Mouse (Mus musculus): ENCODE data around the gene Hbp1.

The Hbp1 gene

DNA sequence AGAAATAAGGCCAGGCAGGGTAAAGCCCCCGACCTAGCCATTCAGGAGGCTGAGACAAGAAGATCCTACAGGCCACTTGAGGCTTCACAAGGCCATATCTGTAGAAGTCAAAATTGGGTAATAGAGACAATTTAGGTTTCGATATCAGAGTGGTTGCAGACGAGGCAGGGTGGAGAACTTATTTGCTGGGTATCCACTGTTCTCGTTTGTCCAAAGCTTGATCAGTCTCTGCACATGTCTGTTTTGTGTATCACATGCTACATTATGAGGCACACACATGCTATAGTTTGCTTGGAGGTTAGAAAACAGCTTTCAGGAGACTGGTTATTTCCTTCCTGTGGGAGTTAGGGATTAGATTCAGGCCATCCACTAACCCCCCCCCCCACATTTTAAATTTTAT lies 5.5 kb upstream of the Hbp1 start:
- DNase-seq (ENCODE audit: low spot score in 2 of 2): no peak

DNA sequence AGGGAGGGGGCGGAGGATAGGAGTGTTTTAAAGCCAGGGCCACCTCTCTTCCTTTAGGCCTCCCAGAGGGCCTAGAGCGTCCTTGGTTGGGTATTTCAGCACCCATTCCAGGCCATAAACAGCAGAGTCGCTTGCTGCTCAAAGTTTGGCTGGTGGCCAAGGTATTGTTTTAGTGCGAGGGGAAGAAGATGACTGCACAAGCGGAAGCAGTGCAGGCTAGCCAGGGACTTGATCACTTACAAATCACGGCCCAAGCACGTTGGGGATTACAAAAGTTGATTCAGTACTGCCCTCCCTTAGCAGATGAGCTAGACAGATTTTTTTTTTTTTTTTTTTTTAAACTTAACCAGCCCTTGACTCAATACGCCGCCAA lies 310 bp upstream of the Hbp1 start:
- peak in 1 of 2 experiments; percentile 83 for DNase-seq (ENCODE audit: low spot score in 2 of 2)

DNA sequence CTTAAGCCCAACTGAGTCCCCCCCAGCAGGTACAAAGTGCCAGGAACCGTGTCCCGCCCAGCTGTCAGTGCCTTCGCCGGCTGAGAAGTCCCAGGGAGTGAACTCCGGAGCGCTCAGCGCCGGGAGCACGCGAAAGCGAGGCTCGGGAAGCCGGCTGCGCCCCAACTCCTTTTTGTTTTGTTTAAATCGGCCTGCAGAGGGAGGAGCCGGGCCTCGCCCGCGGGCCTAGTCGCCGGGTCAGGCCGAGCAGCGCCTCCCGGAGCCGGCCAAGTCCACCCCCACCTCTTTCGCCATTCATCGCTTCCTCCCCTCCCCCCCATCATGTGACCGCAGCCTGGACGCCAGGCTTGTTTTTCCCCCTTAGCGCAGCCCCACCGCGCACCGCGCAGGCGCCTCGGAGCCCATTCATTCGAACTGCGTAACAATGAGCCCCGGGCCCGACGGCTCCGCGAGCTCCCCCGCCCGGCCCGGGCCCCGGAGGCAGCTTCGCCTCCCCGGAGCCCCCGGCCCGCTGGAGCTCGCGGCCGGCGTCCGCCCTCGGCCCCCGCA lies 1.1 kb downstream of the Hbp1 start:
- peak; percentile 85 to 92 for DNase-seq (ENCODE audit: low spot score in 2 of 2)

DNA sequence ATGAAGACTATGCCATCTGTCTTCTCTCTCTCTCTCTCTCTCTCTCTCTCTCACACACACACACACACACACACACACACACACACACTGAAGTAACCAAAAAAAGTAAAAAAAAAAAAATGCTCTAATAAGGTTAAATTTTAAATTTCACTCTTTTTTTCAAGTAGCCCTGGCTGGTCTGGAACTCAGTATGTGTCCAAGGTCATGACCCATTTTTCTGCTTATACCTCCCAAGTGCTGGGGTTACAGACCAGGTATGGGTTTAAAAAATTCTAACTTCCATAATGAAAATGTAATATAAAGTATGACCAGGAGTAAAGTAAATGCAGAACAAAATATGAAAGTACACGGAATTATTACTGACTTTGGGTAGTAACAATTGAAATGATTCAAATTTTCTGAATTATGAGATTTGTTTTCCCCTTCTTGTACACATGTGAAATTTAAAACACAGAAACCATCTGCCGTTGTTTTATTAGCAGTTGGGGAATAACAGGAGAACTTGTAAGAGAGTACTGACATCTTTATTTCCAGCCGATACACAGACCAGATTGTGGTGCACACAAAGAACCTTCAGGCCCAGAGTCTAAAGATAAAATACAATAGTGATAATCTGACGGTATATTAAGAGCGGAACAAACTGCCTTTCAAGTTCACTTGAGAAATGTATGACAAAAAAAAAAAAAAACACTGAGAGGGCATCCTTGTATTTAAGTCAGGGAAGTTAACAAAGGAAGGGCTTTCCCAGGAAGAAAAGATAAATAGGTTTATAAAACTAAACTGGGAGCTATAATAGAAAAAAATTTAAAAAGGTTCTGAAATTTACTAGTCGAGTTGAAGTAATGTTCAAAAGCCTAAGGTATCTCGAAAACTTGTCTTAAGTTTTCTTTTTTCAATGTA lies 2.0 kb downstream of the Hbp1 start:
- DNase-seq (ENCODE audit: low spot score in 2 of 2): no peak

DNA sequence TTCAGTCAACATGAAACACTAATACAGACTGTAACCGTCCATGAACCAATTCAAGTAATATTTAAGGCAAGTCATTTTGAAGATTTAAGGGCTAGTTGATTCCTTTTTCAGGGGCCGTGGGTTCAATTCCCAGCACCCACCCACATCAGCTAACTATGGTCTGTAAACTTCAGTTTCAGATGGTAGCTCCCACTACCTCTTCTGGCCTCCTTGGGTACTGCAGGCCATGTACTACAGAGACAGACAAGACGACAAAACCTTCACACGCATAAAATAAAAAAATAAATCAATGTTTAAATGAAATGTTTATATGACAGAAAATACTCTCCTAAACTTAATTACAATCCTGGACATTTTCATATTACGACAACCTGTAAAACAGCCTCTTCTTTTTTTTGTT lies 2.9 kb downstream of the Hbp1 start:
- DNase-seq (ENCODE audit: low spot score in 2 of 2): peak in 1 of 2 experiments; percentile 43

DNA sequence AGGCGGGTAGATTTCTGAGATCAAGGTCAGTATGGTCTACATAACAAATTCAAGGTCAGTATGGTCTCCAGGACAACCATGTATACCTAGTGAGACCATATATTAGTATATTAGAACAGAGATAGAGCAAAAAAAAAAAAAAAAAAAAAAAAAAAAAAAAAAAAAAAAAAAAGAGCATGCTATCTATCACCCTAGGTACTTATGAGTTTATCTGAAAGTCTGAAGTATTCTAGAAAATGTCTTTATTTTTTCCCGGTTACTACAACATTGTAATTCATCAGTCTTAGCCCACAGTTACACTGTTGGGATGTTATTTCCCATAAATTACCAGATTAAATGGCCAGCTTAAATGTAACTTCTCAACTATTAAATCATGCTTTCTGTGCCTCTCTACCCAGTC lies 5.9 kb downstream of the Hbp1 start:
- DNase-seq (ENCODE audit: low spot score in 2 of 2): no peak

DNA sequence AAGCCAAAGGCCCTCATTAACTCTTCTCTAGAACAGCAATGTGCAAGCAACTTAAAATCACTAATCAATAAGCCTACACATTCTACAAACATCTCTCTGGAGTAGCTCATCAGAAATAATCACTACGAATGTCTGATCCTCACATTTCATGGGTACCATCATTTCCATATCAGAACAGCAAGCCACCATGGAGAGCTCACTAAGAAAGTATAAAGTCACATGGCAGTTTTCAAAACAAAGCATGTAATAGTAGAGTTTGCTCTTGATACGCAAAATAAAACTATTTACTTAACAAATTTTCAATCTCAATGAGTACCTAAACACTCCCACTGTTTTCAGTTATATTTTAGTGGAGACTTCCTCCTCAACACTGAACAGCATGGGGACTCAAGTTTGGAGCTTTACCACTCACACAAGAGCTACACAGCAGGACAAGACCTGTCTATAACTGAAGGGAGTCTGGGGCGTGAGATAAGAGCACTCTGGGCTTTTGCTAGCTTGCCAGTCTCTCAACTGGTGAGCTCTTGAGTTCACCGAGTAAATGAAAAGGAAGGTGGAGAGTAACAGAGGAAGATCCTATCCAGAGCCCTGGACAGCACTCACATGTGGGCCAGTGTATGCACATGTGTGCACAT lies 7.2 kb downstream of the Hbp1 start:
- DNase-seq (ENCODE audit: low spot score in 2 of 2): no peak

DNA sequence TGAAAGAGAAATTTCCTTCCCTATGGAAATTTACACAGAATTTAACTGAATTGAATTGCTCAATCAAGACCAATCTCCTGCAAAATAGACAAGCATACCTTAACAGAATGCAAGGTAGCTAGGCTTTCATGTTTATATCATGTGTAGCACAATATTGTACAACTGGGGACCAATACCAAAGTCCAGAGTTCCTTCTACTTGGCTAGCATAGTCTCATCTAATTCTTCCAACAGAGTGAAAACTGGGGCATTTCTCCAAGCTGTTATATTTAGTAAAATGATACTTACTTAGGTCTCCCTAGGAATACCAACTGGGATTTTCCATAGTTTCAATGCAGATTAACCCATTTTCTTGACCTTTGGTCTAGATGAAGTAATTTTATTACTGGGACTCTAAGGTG lies 11.3 kb downstream of the Hbp1 start:
- no peak for DNase-seq (ENCODE audit: low spot score in 2 of 2)

DNA sequence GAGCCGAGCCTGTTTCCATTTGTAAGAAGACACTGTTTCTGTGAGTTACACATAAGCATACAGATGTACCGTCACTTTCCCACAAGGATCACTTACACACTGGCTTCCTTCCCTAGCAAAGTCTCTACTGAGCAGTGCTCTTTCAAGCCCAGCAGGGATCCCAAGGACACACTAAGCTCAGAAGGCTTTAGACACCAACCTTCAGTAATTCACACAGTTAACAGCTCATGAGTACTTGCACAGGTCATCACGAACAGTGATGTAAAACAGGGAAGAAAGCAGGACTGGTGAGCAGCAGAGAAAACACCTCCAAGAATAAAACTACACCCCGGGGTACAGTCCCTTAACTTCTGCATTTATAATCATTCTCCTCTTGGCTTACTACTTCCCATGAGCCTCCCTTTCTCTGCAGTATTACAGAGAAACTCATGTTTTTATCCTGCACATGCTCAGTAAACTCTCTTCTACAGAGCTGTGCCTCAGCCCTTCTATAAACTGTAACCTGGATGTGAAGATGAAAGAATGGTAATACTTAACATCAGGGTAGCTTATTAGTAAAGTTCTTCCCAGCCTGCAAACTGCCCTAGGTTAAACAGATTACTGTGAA lies 11.8 kb downstream of the Hbp1 start:
- no peak for DNase-seq (ENCODE audit: low spot score in 2 of 2)

DNA sequence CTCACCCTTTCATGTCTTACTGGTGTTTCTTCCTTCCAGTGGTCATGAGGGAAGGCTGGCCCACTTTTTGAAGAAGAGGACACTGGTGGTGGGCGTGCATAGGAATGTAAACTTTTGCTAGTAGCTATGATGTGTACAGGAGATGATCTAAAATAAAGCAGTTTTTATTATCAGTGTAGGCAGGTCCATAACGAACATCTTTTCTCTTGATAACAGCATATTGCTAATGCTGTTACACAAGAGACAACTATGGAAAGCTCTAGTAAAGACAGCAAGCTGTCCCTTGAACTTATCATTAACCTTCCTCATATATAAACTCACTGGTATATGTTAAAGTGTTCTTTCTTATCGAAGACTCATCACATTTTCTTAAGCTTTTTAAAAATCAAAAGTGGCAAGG lies 12.7 kb downstream of the Hbp1 start:
- no peak for DNase-seq (ENCODE audit: low spot score in 2 of 2)

DNA sequence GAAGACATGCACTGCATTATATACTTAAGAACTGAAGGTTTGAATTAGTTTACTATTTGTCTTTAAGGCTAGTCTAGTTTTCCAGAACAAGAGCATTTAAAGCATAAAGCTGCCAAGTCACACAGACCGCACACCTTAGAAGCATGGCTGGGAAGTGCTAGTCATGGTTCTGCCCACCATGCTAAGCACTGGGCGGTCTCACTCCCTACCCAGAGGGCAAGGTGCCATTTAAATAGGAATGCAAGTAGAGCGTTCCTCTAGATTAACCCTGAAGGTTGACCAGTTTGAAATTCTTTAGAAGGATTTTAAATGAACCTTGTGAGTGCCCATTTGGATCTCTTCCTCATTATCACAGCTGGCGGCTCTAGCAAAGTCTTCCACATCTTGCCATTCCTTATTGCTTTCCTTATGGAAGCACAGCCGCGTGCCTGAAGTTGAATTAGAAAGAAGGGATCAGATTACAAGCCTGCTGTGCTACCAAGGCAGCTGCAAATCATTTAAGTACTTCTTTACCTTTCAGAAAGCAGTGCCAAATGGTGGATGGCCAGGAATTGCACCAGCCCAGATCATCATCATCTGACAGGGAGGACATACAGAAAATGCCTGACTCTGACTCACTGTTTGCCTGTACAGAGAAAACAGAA lies 13.6 kb downstream of the Hbp1 start:
- no peak for DNase-seq (ENCODE audit: low spot score in 2 of 2)

DNA sequence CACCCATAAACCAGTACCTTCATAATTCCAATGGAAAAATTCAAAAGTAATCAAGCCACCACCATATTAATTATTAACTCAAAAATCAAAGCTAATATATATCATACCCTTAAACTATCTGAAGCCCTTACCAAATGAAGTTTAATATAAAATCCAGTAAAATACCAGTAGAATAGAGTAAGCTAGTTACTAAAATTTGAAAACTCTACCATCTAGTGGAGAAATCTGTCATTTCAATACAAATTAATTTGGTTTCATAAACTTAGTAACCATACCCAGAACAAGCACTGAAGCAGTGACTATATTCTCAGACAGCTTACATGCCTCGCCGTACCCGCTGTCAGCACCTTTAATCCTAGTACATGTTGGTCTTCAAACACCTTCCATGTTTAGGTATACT lies 18.5 kb downstream of the Hbp1 start:
- no peak for DNase-seq (ENCODE audit: low spot score in 2 of 2)

DNA sequence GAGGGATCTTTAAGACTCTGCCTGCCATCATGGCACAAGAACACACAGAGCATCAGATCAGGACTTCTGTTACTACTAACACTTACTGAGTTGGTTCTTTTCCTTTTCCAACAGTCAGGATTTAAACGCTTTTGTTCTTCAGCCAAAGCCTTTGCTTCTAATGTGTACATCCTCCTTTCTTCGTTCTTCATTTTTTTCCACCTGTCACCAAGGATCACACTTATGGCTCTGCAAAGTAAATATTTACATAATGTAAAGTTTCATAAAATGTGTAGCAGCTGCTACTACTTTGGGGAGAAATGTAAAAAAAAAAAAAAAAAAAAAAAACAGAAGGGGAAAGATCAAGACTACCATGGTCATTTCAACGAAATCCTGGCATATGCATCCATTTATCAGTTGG lies 21.8 kb downstream of the Hbp1 start:
- DNase-seq (ENCODE audit: low spot score in 2 of 2): no peak

DNA sequence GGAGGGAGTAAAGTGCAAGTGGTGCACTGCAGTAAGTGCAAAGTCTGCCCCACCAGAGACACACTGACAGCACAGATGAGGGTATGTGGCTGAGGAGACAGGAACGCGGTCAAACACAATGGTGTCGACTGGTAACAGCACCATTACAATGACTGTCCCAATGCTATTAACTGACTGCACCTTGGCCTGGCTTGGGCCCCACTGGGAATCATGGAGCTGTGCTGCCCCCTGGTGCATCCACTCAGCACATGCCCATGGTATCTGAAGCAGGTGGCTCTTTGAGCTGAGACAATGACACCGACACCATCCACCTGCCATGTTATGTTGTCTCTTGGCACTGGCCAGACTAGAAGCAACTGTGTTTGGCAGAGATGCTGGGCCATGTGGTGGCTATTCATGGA lies 23.7 kb downstream of the Hbp1 start:
- DNase-seq (ENCODE audit: low spot score in 2 of 2): peak; percentile 60 to 83

DNA sequence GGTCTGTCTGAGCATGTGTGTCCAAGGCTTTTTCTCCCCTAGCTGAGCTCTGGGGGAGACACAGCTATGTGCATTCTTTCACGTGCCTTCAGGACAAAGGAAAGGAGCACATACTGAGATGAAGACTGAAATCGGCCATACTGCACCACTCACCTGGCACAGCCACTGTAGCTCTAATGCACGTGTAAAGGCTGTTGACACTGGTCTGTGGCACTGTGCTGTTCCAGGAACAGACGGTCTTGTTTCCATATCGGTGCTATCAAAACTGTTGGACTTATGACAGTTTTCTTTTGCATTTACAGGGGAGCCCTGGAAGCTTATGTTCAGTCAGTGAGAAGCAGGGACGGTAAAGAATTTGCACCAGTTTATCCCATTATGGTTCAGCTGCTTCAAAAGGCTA lies 25.0 kb downstream of the Hbp1 start:
- no peak for DNase-seq (ENCODE audit: low spot score in 2 of 2)

DNA sequence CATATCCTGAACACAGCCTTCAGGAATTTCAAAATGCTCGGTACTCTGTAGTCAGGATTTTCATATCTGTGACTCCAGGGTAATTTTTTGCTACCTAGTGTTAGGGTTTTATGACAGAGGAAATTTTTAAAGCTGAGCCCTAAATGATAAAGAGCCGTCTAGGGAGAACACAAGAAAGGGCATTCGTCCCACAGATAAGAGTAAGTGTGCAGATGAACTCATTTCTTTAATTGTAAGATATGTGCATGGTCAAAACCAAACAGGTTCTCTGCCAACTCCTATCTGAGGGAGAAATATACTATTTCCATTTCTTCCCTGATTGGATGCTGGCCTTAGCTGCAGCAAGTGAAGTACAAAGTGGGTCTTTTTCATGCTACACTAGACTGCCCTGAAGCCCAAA lies 26.2 kb downstream of the Hbp1 start:
- no peak for DNase-seq (ENCODE audit: low spot score in 2 of 2)

DNA sequence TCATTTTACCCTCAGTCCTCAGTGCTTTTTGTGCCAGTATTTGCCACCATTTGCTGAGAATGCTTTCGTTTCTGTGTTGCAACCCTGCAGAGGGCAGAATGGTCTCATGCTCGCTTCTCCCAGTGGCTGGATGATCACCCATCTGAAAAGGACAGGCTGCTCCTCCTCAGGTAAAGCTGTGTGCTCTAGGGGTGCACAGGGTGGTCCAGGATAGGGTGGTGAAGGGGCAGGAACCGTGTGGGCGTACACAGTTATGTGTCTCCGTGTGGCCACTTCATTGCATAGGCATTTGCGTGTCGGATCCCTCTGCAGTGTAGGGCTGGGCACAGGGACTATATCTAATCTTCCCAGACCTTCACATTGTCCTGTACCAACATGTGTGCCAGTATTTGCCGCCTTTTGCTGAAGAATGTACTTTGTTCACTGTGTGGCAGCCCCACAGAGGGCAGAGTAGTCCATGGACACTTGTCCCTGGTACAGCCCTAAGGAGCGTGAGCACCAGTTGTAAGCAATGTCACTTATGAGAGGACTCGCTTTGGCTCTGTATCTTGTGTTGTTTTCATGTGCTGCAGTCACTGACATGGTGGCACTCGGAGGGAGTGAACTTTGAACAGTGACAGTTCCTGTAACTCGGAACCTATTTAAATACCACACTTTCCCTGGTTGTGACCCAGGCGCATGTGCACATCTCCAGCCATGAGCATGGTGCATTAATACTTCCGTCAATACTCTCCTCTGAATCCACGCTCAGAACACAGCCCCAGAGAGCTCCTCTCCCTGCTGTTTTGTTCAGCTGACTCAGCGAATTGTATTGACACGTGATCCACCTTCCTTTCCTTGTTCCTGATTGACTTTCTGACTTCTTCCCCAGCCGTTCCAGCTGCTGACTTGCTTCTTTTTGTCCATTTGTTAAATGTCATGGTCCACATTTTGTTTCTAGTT lies 29.6 kb downstream of the Hbp1 start:
- DNase-seq (ENCODE audit: low spot score in 2 of 2): no peak

DNA sequence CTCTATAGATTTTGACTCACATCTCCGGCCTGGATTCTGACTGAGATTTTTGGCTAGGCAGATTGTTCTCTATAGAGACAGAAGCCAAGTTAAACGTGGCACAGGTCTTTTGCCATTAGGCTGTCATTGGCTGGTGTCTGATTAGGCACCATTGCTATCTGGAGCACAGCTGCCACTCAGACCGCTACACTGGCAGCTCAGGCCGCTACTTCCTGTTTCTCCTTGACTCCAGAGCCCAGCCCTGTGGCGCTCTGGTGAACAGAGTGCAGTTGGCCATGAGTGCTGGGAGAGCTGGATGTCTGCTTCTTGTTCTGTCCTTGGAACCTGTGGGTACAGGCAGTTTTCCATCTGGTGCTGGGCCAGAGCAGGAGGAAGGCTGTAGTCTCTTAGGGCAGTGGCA lies 33.1 kb downstream of the Hbp1 start:
- DNase-seq (ENCODE audit: low spot score in 2 of 2): no peak

DNA sequence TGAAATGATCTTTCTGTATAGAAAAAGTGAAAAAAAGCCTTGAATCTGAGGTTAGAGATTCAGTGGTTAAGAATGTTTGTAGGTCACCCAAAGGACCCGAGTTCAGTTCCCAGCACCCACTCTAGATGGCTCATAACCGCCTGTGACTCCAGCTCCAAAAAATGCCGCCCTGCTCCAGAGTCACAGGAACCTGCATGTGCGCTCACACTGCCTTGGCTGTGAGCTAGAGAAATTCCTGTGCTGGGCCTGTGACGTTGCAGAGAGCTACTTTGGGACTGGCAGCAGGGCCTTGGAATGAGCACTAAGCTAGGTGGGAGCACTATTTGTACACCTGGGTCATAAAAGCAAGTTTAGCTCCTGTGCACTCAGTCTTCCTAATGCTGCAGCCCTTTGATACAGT lies 33.6 kb downstream of the Hbp1 start:
- DNase-seq (ENCODE audit: low spot score in 2 of 2): no peak

DNA sequence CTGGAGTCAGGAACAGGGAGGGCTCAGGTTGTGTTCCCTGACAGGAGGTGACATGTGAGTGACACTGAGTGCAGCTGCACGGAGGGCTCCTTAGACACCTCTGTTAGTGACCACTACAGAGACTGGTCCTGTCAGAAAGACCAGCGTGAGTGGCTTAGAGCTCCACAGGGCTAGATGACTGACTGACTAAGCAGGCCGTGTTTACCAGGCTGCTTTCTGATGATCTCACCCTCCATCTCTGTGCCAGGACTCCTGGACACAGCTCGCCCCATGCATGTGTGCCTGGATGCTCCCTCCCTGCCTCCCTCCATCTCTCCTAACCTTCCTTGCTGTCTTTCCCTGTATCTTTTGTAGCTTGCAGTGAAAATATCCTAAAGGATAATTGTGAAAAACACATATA lies 36.7 kb downstream of the Hbp1 start:
- no peak for DNase-seq (ENCODE audit: low spot score in 2 of 2)

DNA sequence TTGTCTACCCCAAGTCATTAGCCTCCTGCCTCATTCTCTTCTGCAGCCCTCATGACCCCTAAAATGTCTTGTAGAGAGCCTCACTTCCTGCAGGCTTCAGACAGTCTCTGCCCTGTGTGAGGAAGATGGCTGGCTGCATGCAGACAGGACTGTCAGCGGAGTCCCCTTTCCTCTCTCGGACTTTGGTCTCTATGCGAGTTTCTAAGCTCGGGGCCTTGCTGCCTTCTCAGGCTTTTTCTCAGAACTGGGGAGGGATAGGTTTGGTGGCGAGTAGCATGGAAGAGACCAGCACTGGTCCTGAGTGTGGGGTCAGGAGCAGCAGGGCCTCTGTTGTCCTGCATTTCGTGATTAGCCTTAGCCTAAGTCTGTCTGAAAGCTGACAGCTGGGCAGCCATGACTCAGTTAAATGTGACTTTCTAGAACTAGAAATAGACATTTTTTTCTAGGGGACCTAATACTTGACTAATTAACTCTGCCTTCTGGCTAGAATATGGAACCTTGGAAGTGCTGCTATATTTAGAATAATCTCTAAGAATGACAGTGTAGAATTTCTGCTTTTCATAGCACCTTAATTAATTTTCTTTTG lies 37.3 kb downstream of the Hbp1 start:
- no peak for DNase-seq (ENCODE audit: low spot score in 2 of 2)

Data from spleen, postnatal 4 days (tissue).